Mouse (Mus musculus): ENCODE data around the gene Zfp941.
"Not testable (repeated sequence)": the region's sequence is repeated elsewhere in the genome, so short reads cannot be mapped to it uniquely, and the experiment has no call there.

The Zfp941 gene

DNA sequence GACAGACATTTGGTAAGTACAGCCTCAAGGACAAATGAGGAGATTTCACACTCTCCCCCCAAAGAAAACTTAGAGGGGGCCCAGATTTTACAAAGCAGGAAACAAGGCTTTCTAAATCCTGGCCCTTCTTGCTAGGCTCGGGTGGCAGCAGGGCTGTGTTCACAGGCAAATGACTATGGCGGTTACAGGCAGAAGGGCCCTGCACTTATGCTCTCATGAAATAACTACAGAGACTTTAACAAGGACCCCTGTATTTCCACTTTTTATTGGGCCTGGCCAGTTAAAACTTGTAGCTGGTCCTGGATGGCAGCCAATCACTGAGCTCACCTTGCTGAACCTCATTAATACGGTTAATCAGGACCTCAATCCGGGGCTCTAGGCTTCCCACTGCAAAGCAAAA, 41.4 kb downstream of the Zfp941 start:
- DNase-seq (ENCODE audit: low spot score): no peak

- no peak for DNase-seq (ENCODE audit: low spot score)
Measured at GRCm38 (mm10) chr7:140765888-140766739, 55.9 kb downstream of the Zfp941 start.

DNA sequence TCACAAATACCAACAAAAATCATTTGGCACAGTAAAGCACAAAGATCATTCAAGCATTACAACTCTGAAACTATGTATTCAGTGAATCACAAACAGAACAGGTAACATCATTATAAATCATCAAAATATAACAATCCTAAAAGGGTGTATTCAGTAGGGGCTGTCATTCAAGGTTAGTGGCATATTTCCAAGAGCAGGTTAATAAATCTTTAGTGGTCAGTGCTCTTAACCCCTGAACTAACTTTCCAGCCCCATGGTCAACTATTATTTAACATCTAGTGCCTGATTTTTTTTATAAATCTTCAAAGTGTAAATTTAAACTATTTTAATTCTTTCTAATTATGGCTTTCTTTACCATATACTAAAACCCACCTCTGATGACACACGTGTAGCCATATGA, 56.6 kb downstream of the Zfp941 start:
- DNase-seq (ENCODE audit: low spot score): not testable (repeated sequence)

DNA sequence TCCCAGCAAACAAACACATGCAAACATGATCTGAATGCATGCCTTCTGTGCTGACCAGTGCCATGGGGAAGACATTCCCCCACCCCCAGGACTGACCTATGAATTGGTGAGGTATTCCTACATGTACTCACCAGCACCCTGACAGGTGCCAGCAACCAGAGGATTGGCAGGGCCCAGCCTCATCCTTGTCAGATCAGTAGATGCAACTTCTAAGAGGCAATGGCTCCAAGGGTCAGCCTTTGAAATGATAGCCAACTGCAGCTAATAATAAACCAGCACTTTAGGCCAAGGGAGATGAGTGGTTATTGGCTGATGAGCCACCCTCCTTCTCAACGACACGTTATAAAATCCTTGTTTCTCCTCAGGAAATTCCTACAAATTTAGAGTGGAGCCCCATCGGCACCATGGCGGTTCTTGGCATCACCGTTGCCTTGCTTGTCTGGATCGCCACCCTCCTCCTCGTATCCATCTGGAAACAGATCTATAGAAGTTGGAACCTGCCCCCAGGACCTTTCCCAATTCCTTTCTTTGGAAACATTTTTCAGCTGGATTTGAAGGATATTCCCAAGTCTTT, 58.4 kb downstream of the Zfp941 start, which contains the start of gene Cyp2e1:
Gene Cyp2e1, plus strand, starts transcription at position 293 of the 574 bp plus-strand sequence.
- DNase-seq (ENCODE audit: low spot score): no peak

GRCm38 (mm10) chr7:140760647-140761046, 61.3 kb downstream of the Zfp941 start:
- no peak for DNase-seq (ENCODE audit: low spot score)
